Mouse (Mus musculus): ENCODE data around the gene Krt34.

- TF ChIP-seq POLR2A (IDR thresholded peaks at IDR 0.05; ENCODE audit: low read depth, low read length), result no peak
- TF ChIP-seq CTCF (conservative IDR thresholded peaks at IDR 0.05; ENCODE audit: insufficient read depth, insufficient read length, low read depth, low read length), result no peak
Observed at GRCm38 (mm10) chr11:99999091-99999490, 42.3 kb downstream of the Krt34 start.
